ENCODE assay signal across 29 mouse cellular contexts in genomic region chr13:31681571-31681970, GRCm38 (mm10). TPM values are rescaled to one million over a fixed set of nuclear protein-coding genes. Genes with fewer than 3 reads are reported as not detected.
"Had no signal": no experiment of that assay in that cellular context is flagged by ENCODE, and none has a peak within 500 bp of the region (broad histone marks: within the 10 kb centered on the region; RNA-seq: fewer than 3 reads in every experiment).

No protein-coding gene starts in this region.

- H3K4me3 ChIP-seq: gastrocnemius, adult 2 months; heart, embryonic 10.5 days; heart, embryonic 12.5 days; hindbrain, embryonic 10.5 days; hindbrain, embryonic 12.5 days; intestine, embryonic 15.5 days; limb, embryonic 13.5 days; limb, embryonic 15.5 days; liver, embryonic 12.5 days had no signal

- H3K36me3 ChIP-seq: heart, embryonic 10.5 days; heart, embryonic 12.5 days; hindbrain, embryonic 10.5 days; hindbrain, embryonic 12.5 days; intestine, embryonic 15.5 days; limb, embryonic 13.5 days; limb, embryonic 15.5 days; liver, embryonic 12.5 days had no signal

- H3K27ac ChIP-seq: gastrocnemius, adult 2 months; heart, embryonic 10.5 days; hindbrain, embryonic 10.5 days; hindbrain, embryonic 12.5 days; hindbrain, embryonic 14.5 days; intestine, embryonic 15.5 days; limb, embryonic 13.5 days; limb, embryonic 15.5 days; liver, embryonic 12.5 days; liver, embryonic 14.5 days had no signal

- H3K4me1 ChIP-seq: heart, embryonic 10.5 days; heart, embryonic 12.5 days; hindbrain, embryonic 10.5 days; hindbrain, embryonic 12.5 days; intestine, embryonic 15.5 days; limb, embryonic 13.5 days; limb, embryonic 15.5 days; liver, embryonic 12.5 days had no signal

- H3K9ac ChIP-seq: heart, embryonic 12.5 days; hindbrain, embryonic 12.5 days; hindbrain, embryonic 14.5 days; intestine, embryonic 15.5 days; limb, embryonic 13.5 days; limb, embryonic 15.5 days; liver, embryonic 12.5 days; liver, embryonic 14.5 days had no signal

- DNase-seq: gastrocnemius, adult 2 months; gastrocnemius, postnatal 10 days; gastrocnemius, postnatal 25 days; heart, adult 18-20 months; heart, postnatal 10 days; heart, postnatal 4 days; kidney, adult 18-20 months; kidney, adult 8-10 months; kidney, postnatal 10 days; kidney, postnatal 25 days; layer of hippocampus, adult 9-11 months; layer of hippocampus, postnatal 36 days; left cerebral cortex, postnatal 4 days had no signal

- H3K27me3 ChIP-seq: heart, embryonic 12.5 days; hindbrain, embryonic 12.5 days; intestine, embryonic 15.5 days; limb, embryonic 13.5 days; limb, embryonic 15.5 days; liver, embryonic 12.5 days had no signal

- H3K9me3 ChIP-seq: heart, embryonic 10.5 days; heart, embryonic 12.5 days; hindbrain, embryonic 10.5 days; hindbrain, embryonic 12.5 days; intestine, embryonic 15.5 days; limb, embryonic 13.5 days; limb, embryonic 15.5 days; liver, embryonic 12.5 days had no signal

- H3K4me2 ChIP-seq: heart, embryonic 12.5 days; hindbrain, embryonic 12.5 days; hindbrain, embryonic 14.5 days; intestine, embryonic 15.5 days; limb, embryonic 13.5 days; limb, embryonic 15.5 days; liver, embryonic 12.5 days had no signal

- ATAC-seq: hindbrain, embryonic 16.5 days; inflammation-experienced regulatory T-cells, adult 6 months; intestine, embryonic 15.5 days; intestine, postnatal 0 days; liver, embryonic 12.5 days had no signal

RNA-seq across cellular contexts. Expression of gene Foxf2, which starts 56.0 kb away (rescaled TPM):
- total RNA-seq: gastrocnemius, postnatal 10 days; gastrocnemius, postnatal 25 days; granulocyte monocyte progenitor cell, adult 5-6 weeks; heart, adult 18-20 months; heart, postnatal 4 days; liver, adult 2 months had no signal
- polyA plus RNA-seq: heart, embryonic 12.5 days; inflammation-experienced regulatory T-cells, adult 6 months; kidney, embryonic 14.5 days; liver, adult 2 months had no signal
